10 mouse cellular contexts compared by ENCODE assay signal in genomic region chr7:16297616-16298015, GRCm38 (mm10). TPM values are rescaled to one million over a fixed set of nuclear protein-coding genes. Genes with fewer than 3 reads are reported as not detected.
DNase-seq lines count a peak whose midpoint lies in the region; ATAC-seq and TF ChIP-seq lines count a peak whose summit lies in the region.
"Had no signal": no experiment of that assay in that cellular context is flagged by ENCODE, and none has a peak within 500 bp of the region (broad histone marks: within the 10 kb centered on the region; RNA-seq: fewer than 3 reads in every experiment).

No protein-coding gene starts in this region.

- WGBS in kidney, embryonic 16.5 days = 57% methylated on average over 2 of the region's 2 CpGs
- 61% methylated on average over 2 of the region's 2 CpGs for WGBS in limb, embryonic 11.5 days

- H3K4me1 ChIP-seq in kidney, embryonic 16.5 days (ENCODE audit: insufficient read depth, low read length) = peaks cover 35% of the 10 kb centered on the region
- peaks cover 46% of the 10 kb centered on the region for H3K4me1 ChIP-seq in E14TG2a.4 (replicated peaks; ENCODE audit: low read depth, low read length)
- peaks cover 22% of the 10 kb centered on the region for H3K4me1 ChIP-seq in limb, embryonic 11.5 days (ENCODE audit: control insufficient read depth, insufficient read depth, low read length)

- H3K36me3 ChIP-seq in kidney, embryonic 16.5 days (ENCODE audit: insufficient read depth, low read length) = no peaks in the 10 kb centered on the region
- H3K36me3 ChIP-seq in E14TG2a.4 (ENCODE audit: insufficient read depth, low read length) = no peaks in the 10 kb centered on the region
- H3K36me3 ChIP-seq in limb, embryonic 11.5 days (ENCODE audit: control insufficient read depth, insufficient read depth, low read length) = no peaks in the 10 kb centered on the region
- H3K36me3 ChIP-seq: embryonic facial prominence, embryonic 15.5 days had no signal

- intact Hi-C loops in gastrocnemius, adult 2 months (cut with DNase I) = loop anchor here (5.0 to 10.0 kb wide), 2 partner anchors 167 to 320 kb away; no protein-coding TSS in a partner anchor
- intact Hi-C loops in gastrocnemius, postnatal 14 days (cut with DNase I; ENCODE audit: low total_unique reads) = no loop called here

- H3K4me3 ChIP-seq in gastrocnemius, adult 2 months = no peak overlapping the region
- no peak overlapping the region for H3K4me3 ChIP-seq in kidney, embryonic 16.5 days (ENCODE audit: low read length)
- H3K4me3 ChIP-seq in E14TG2a.4 (replicated peaks; ENCODE audit: low read length) = peak overlapping the region; percentile 43; the same call in 1 of the 2 replicates
- no peak overlapping the region for H3K4me3 ChIP-seq in limb, embryonic 11.5 days (ENCODE audit: low read depth, low read length)

- H3K9me3 ChIP-seq in kidney, embryonic 16.5 days (ENCODE audit: low read length) = no peaks in the 10 kb centered on the region
- no peaks in the 10 kb centered on the region for H3K9me3 ChIP-seq in E14TG2a.4 (ENCODE audit: low read length)
- no peaks in the 10 kb centered on the region; the same call in 1 of the 2 replicates for H3K9me3 ChIP-seq in limb, embryonic 11.5 days (ENCODE audit: control insufficient read depth, low read length)
- H3K9me3 ChIP-seq: embryonic facial prominence, embryonic 15.5 days had no signal

- no peak for DNase-seq in gastrocnemius, adult 2 months
- no peak for DNase-seq in gastrocnemius, postnatal 14 days
- DNase-seq in kidney, postnatal 25 days = no peak
- no peak for DNase-seq in limb, embryonic 11.5 days (ENCODE audit: low spot score)
- DNase-seq in right cerebral cortex, postnatal 25 days = no peak
- no peak for DNase-seq in layer of hippocampus, adult 8-10 months (ENCODE audit: low spot score in 2 of 2)
- DNase-seq: kidney, adult 9 months had no signal

- peak overlapping the region; percentile 13 for H3K9ac ChIP-seq in kidney, embryonic 16.5 days (replicated peaks; ENCODE audit: low read length)
- H3K9ac ChIP-seq in limb, embryonic 11.5 days (ENCODE audit: low read length) = no peak overlapping the region

- no peak overlapping the region for H3K4me2 ChIP-seq in kidney, embryonic 16.5 days (replicated peaks; ENCODE audit: low read depth, low read length)
- H3K4me2 ChIP-seq in limb, embryonic 11.5 days (ENCODE audit: low read depth, severe bottlenecking) = peak overlapping the region; percentile 59; the same call in 1 of the 2 replicates

- no peaks in the 10 kb centered on the region for H3K27me3 ChIP-seq in kidney, embryonic 16.5 days (ENCODE audit: insufficient read depth, low read length)
- H3K27me3 ChIP-seq in E14TG2a.4 (ENCODE audit: insufficient read depth, low read length) = peaks cover 7% of the 10 kb centered on the region
- H3K27me3 ChIP-seq in limb, embryonic 11.5 days (ENCODE audit: control insufficient read depth, insufficient read depth, low read length) = no peaks in the 10 kb centered on the region
- H3K27me3 ChIP-seq: embryonic facial prominence, embryonic 15.5 days had no signal

- no peak for TF ChIP-seq CTCF in gastrocnemius, adult 2 months (IDR thresholded peaks at IDR 0.05)
- no peak for TF ChIP-seq CTCF in E14TG2a.4 (conservative IDR thresholded peaks at IDR 0.05; ENCODE audit: low read length)

- peak overlapping the region; percentile 95 for H3K27ac ChIP-seq in gastrocnemius, adult 2 months
- peak overlapping the region; percentile 85; the same call in 1 of the 2 replicates for H3K27ac ChIP-seq in kidney, embryonic 16.5 days (ENCODE audit: low read length)
- H3K27ac ChIP-seq in limb, embryonic 11.5 days (replicated peaks; ENCODE audit: low read depth, low read length) = peak overlapping the region; percentile 33; the same call in 1 of the 2 replicates

- no peak for ATAC-seq in kidney, embryonic 16.5 days (ENCODE audit: low FRiP score, low TSS enrichment)
- ATAC-seq in limb, embryonic 11.5 days (ENCODE audit: insufficient number of reproducible peaks, low FRiP score, low TSS enrichment, low read depth) = no peak

RNA-seq across cellular contexts. Expression of gene Bbc3, which starts 10.6 kb away (rescaled TPM):
- total RNA-seq in gastrocnemius, adult 2 months (2021) = 1 to 10 TPM; 1.4 to 2.9 TPM
- 1 to 10 TPM; 3.6 to 5.1 TPM for total RNA-seq in gastrocnemius, postnatal 14 days (2021)
- polyA plus RNA-seq in kidney, embryonic 16.5 days (2015; fragmentation: Nextera tagmentation; extraction: Ambion mirVana) = 12.6 and 14.2 TPM in 2 replicates
- 5.0 and 6.8 TPM in 2 replicates for polyA plus RNA-seq in limb, embryonic 11.5 days (2014; fragmentation: Nextera tagmentation; extraction: Ambion mirVana)
- 10 to 100 TPM in 3 of 4 experiments, 1 to 10 TPM in 1; 8.9 to 14.4 (median 10.9) TPM for total RNA-seq in layer of hippocampus, adult 8-10 months (2022)

RNA-seq across cellular contexts. Expression of gene Ccdc9, which starts 11.0 kb away (rescaled TPM):
- total RNA-seq in gastrocnemius, adult 2 months (2021) = 10 to 100 TPM; 41.0 to 42.1 TPM
- 10 to 100 TPM; 30.1 to 32.8 TPM for total RNA-seq in gastrocnemius, postnatal 14 days (2021)
- 30.9 and 31.2 TPM in 2 replicates for polyA plus RNA-seq in kidney, embryonic 16.5 days (2015; fragmentation: Nextera tagmentation; extraction: Ambion mirVana)
- 20.2 and 23.8 TPM in 2 replicates for polyA plus RNA-seq in limb, embryonic 11.5 days (2014; fragmentation: Nextera tagmentation; extraction: Ambion mirVana)
- total RNA-seq in layer of hippocampus, adult 8-10 months (2022) = 10 to 100 TPM; 72.6 to 88.3 (median 86.3) TPM

RNA-seq across cellular contexts. Expression of gene Inafm1, which starts 24.2 kb away (rescaled TPM):
- total RNA-seq in gastrocnemius, adult 2 months (2021) = 10 to 100 TPM; 15.7 to 15.8 TPM
- total RNA-seq in gastrocnemius, postnatal 14 days (2021) = 10 to 100 TPM; 11.1 to 12.4 TPM
- polyA plus RNA-seq in kidney, embryonic 16.5 days (2015; fragmentation: Nextera tagmentation; extraction: Ambion mirVana) = 16.4 and 19.7 TPM in 2 replicates
- 7.9 and 9.6 TPM in 2 replicates for polyA plus RNA-seq in limb, embryonic 11.5 days (2014; fragmentation: Nextera tagmentation; extraction: Ambion mirVana)
- 10 to 100 TPM; 30.9 to 39.3 (median 33.1) TPM for total RNA-seq in layer of hippocampus, adult 8-10 months (2022)

RNA-seq across cellular contexts. Expression of gene C5ar1, which starts 38.3 kb away (rescaled TPM):
- 1 to 10 TPM; 1.6 to 2.4 TPM for total RNA-seq in gastrocnemius, adult 2 months (2021)
- 1 to 10 TPM; 2.6 to 3.1 TPM for total RNA-seq in gastrocnemius, postnatal 14 days (2021)
- 2.7 and 2.8 TPM in 2 replicates for polyA plus RNA-seq in kidney, embryonic 16.5 days (2015; fragmentation: Nextera tagmentation; extraction: Ambion mirVana)
- 0.38 and 0.55 TPM in 2 replicates for polyA plus RNA-seq in limb, embryonic 11.5 days (2014; fragmentation: Nextera tagmentation; extraction: Ambion mirVana)
- total RNA-seq in layer of hippocampus, adult 8-10 months (2022) = 1 to 10 TPM in 3 of 4 experiments, under 1 TPM in 1; 0.61 to 5.4 (median 3.0) TPM

RNA-seq across cellular contexts. Expression of gene C5ar2, which starts 53.7 kb away (rescaled TPM):
- total RNA-seq in gastrocnemius, adult 2 months (2021) = under 1 TPM; 0.18 to 0.39 TPM
- under 1 TPM; 0.20 to 0.27 TPM for total RNA-seq in gastrocnemius, postnatal 14 days (2021)
- polyA plus RNA-seq in kidney, embryonic 16.5 days (2015; fragmentation: Nextera tagmentation; extraction: Ambion mirVana) = 0.09 and 0.11 TPM in 2 replicates
- polyA plus RNA-seq in limb, embryonic 11.5 days (2014; fragmentation: Nextera tagmentation; extraction: Ambion mirVana) = 0.07 TPM in 1 of 2 replicates, not detected in the other
- total RNA-seq in layer of hippocampus, adult 8-10 months (2022) = 1 to 10 TPM in 2 of 4 experiments, under 1 TPM in 2; 0.54 to 1.7 (median 1.1) TPM

Comparison
In these comparisons a context has a peak if more than half of its experiments do, and no peak if none do; other contexts are left out.
1. H3K27ac ChIP-seq: peak in every context shown above with its lines; median percentile 95 in gastrocnemius, adult 2 months; 85 in kidney, embryonic 16.5 days; 33 in limb, embryonic 11.5 days.